Mouse (Mus musculus) C2C12 (cell line): ENCODE results near the gene Bcl2l1.

Experiments
- CEBPB ChIP-seq: IDR thresholded peaks from one replicate; pipeline ENCODE4 v1.6.1; 2011; ENCODE audit warnings: low read depth, mild to moderate bottlenecking, control low read depth, moderate library complexity
- CTCF ChIP-seq: IDR thresholded peaks from one replicate; pipeline ENCODE4 v1.5.1; 2011; ENCODE audit not compliant: control insufficient read depth, insufficient read depth, insufficient read length

DNA sequence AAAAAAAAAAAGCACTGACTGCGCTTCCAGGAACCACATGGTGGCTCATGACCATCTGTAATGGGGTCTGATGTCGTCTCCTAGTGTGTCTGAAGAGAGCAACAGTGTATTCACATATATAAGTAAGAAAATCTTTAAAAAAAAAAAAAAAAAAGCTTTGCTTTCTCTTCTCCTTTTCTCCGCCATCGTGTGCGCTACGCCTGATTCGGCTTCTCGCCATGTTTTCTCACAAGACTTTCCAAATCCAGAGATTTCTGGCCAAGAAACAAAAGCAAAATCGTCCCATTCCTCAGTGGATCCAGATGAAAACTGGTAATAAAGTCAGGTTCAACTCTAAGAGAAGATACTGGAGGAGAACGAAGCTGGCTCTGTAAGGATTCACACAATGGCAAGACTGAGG, 29.2 kb downstream of the Bcl2l1 start:
- TF ChIP-seq CTCF (no peak), CEBPB (no peak)
